Mouse (Mus musculus): ENCODE results near the gene Pctp. TPM values are rescaled to one million over a fixed set of nuclear protein-coding genes. Genes with fewer than 3 reads are reported as not detected.

The Pctp gene
- total and polyA plus RNA-seq, 2 experiments from 2014 or later: 0.52 to 0.99 TPM

GRCm38 (mm10) chr11:89947806-89948205 lies 54.9 kb downstream of the Pctp start:
- DNase-seq: no peak

DNA sequence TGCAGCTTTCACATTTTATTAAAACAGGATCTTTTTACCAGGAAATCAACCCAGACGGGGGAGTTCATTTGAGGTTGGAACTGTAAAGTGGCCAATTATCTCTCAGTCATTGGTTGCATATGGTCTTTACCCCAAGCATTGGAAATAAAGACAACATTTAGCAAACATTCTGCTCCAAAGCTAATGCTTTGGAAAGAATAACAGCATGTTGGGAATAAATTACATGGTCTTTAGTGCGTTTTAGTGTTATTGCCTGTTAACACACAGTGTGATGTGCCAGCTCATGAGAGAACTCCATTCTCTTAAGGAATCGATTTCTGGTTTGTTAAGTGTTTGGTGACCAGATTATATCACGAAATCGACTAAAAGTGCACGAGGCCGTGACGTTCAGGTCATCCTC lies 57.5 kb downstream of the Pctp start:
- WGBS: 75% methylated on average over 8 of the region's 8 CpGs
- Histone ChIP-seq H3K27ac (ENCODE audit: low read depth, low read length) (no peak overlapping the region), H3K9me3 (ENCODE audit: low read length) (no peaks in the 10 kb centered on the region), H3K9ac (no peak overlapping the region), H3K4me2 (ENCODE audit: low read depth) (no peak overlapping the region), H3K27me3 (ENCODE audit: insufficient read depth, low read length) (no peaks in the 10 kb centered on the region), H3K36me3 (ENCODE audit: insufficient read depth) (no peaks in the 10 kb centered on the region), H3K4me3 (ENCODE audit: low read depth, low read length) (no peak overlapping the region), H3K4me1 (ENCODE audit: insufficient read depth) (no peaks in the 10 kb centered on the region)
- no peak for TF ChIP-seq CTCF (IDR thresholded peaks at IDR 0.05; ENCODE audit: low read depth)
- DNase-seq (peak; percentile 31), ATAC-seq (peak; percentile 58; the same call in 1 of the 2 replicates)

More at GRCm38 (mm10) chr11:89947806-89948205, 54.9 kb downstream of the Pctp start:
- H3K4me1 ChIP-seq (ENCODE audit: insufficient read depth): no peaks in the 10 kb centered on the region
- H3K36me3 ChIP-seq (ENCODE audit: insufficient read depth): no peaks in the 10 kb centered on the region
- H3K9me3 ChIP-seq (ENCODE audit: low read length): no peaks in the 10 kb centered on the region
- WGBS: 79% methylated on average over 4 of the region's 4 CpGs
- TF ChIP-seq CTCF (IDR thresholded peaks at IDR 0.05; ENCODE audit: low read depth): no peak
- H3K27ac ChIP-seq (ENCODE audit: low read depth, low read length): no peak overlapping the region
- H3K27me3 ChIP-seq (ENCODE audit: insufficient read depth, low read length): no peaks in the 10 kb centered on the region
- no peak for ATAC-seq
- H3K4me2 ChIP-seq (ENCODE audit: low read depth): no peak overlapping the region
- no peak overlapping the region for H3K9ac ChIP-seq
- H3K4me3 ChIP-seq (ENCODE audit: low read depth, low read length): no peak overlapping the region

- Histone ChIP-seq H3K4me2 (ENCODE audit: low read depth) (no peak overlapping the region), H3K27me3 (ENCODE audit: insufficient read depth, low read length) (no peaks in the 10 kb centered on the region; the same call in none of the 2 replicates), H3K4me1 (ENCODE audit: insufficient read depth) (peaks cover 7% of the 10 kb centered on the region; the same call in 1 of the 2 replicates), H3K36me3 (ENCODE audit: insufficient read depth) (no peaks in the 10 kb centered on the region), H3K9ac (no peak overlapping the region), H3K27ac (ENCODE audit: low read depth, low read length) (no peak overlapping the region), H3K4me3 (ENCODE audit: low read depth, low read length) (no peak overlapping the region), H3K9me3 (ENCODE audit: low read length) (no peaks in the 10 kb centered on the region)
- DNase-seq: no peak
- TF ChIP-seq CTCF (IDR thresholded peaks at IDR 0.05; ENCODE audit: low read depth): no peak
- ATAC-seq: no peak
- WGBS: 39% methylated on average over 7 of the region's 7 CpGs
Measured at GRCm38 (mm10) chr11:89937241-89937640, 65.5 kb downstream of the Pctp start.

Other genes starting within 250 kb of the Pctp start
- gene Ankfn1, start 225.2 kb downstream of the Pctp start, total RNA-seq (2014; rRNA removed): 10.2 and 22.5 TPM in 2 replicates
- gene Ankfn1, start 225.2 kb downstream of the Pctp start, polyA plus RNA-seq (2015; fragmentation: Nextera tagmentation; extraction: Ambion mirVana): 1.8 and 3.9 TPM in 2 replicates
- 7.7 and 13.5 TPM in 2 replicates for gene Tmem100, start 27.5 kb upstream of the Pctp start, total RNA-seq (2014; rRNA removed)
- gene Tmem100, start 27.5 kb upstream of the Pctp start, polyA plus RNA-seq (2015; fragmentation: Nextera tagmentation; extraction: Ambion mirVana): 8.8 and 11.3 TPM in 2 replicates
- 12.0 and 14.5 TPM in 2 replicates for gene Gm45716, start 184.8 kb upstream of the Pctp start, total RNA-seq (2014; rRNA removed)
- 24.7 and 32.7 TPM in 2 replicates for gene Gm45716, start 184.8 kb upstream of the Pctp start, polyA plus RNA-seq (2015; fragmentation: Nextera tagmentation; extraction: Ambion mirVana)
- 151 and 161 TPM in 2 replicates for gene Mmd, start 246.6 kb upstream of the Pctp start, total RNA-seq (2014; rRNA removed)
- 105 and 119 TPM in 2 replicates for gene Mmd, start 246.6 kb upstream of the Pctp start, polyA plus RNA-seq (2015; fragmentation: Nextera tagmentation; extraction: Ambion mirVana)